Mouse (Mus musculus) kidney, postnatal 0 days (tissue): ENCODE results near the gene AW822073. TPM values are rescaled to one million over a fixed set of nuclear protein-coding genes. Genes with fewer than 3 reads are reported as not detected.
"Not testable (repeated sequence)": the region's sequence is repeated elsewhere in the genome, so short reads cannot be mapped to it uniquely, and the experiment has no call there.

Experiments used
- ATAC-seq: fragments of 200-750 bp; cut with Nextera tagmentation; replicated peaks from 2 replicates; pipeline ENCODE4 v1.8.0; 2017; ENCODE audit warnings: low read depth, moderate number of reproducible peaks, moderate TSS enrichment, moderate library complexity; ENCODE audit not compliant: low FRiP score
- DNase-seq: peaks from one replicate; pipeline ENCODE4 v3.0.0-alpha.2; 2016; ENCODE audit warnings: low spot score
- H3K27ac ChIP-seq: fragments of 300-500 bp; sonication (generic); 2 replicates; pipeline ENCODE4 v1.5.1; 2014; ENCODE audit warnings: mild to moderate bottlenecking
- H3K27me3 ChIP-seq: fragments of 300-500 bp; sonication (generic); 2 replicates; pipeline ENCODE4 v1.6.1; 2014; ENCODE audit warnings: low read length, mixed read lengths; ENCODE audit not compliant: insufficient read depth
- H3K36me3 ChIP-seq: fragments of 300-500 bp; sonication (generic); 2 replicates; pipeline ENCODE4 v1.6.1; 2014; ENCODE audit warnings: low read length, mixed read lengths; ENCODE audit not compliant: insufficient read depth
- H3K4me1 ChIP-seq: fragments of 300-500 bp; sonication (generic); replicated peaks from 2 replicates; pipeline ENCODE4 v1.6.1; 2014; ENCODE audit warnings: antibody characterized with exemption, low read length, mixed read lengths; ENCODE audit not compliant: insufficient read depth
- H3K4me2 ChIP-seq: fragments of 300-500 bp; sonication (generic); 2 replicates; pipeline ENCODE4 v1.6.1; 2014; ENCODE audit warnings: mild to moderate bottlenecking, low read length, moderate library complexity, mixed read lengths
- H3K4me3 ChIP-seq: fragments of 300-500 bp; sonication (generic); replicated peaks from 2 replicates; pipeline ENCODE4 v1.5.1; 2014; ENCODE audit warnings: low read depth, low read length
- H3K9ac ChIP-seq: fragments of 300-500 bp; sonication (generic); 2 replicates; pipeline ENCODE4 v1.6.1; 2014; ENCODE audit warnings: low read depth, low read length
- H3K9me3 ChIP-seq: fragments of 300-500 bp; sonication (generic); replicated peaks from 2 replicates; pipeline ENCODE4 v1.6.1; 2016; ENCODE audit warnings: low read length, inconsistent platforms, mixed read lengths
- CTCF ChIP-seq: IDR thresholded peaks from 2 replicates; pipeline ENCODE4 v1.5.1; 2016; ENCODE audit warnings: antibody characterized with exemption, low read depth, mild to moderate bottlenecking, moderate library complexity
- WGBS: fragments of 180-500 bp; shearing (Covaris S2); extraction: QIAGEN DNeasy Blood & Tissue Kit; methylation state at CpG from one replicate; pipeline ENCODE4 v1.1.7; 2014; 5-methylcytosine and 5-hydroxymethylcytosine counted together
- polyA plus RNA-seq: library from polyadenylated mRNA; unstranded; fragments of >200 nt; fragmentation: Nextera tagmentation; extraction: Ambion mirVana; gene quantifications from 2 replicates; pipeline ENCODE4 v1.2.1, GENCODE M21; 2015

AW822073 gene
- polyA plus RNA-seq, 1 experiment from 2014 or later, result not detected

- not testable (repeated sequence) for H3K4me2 ChIP-seq, H3K27me3 ChIP-seq, H3K9ac ChIP-seq, H3K4me1 ChIP-seq, H3K36me3 ChIP-seq, H3K27ac ChIP-seq, H3K9me3 ChIP-seq, H3K4me3 ChIP-seq, ATAC-seq
- WGBS, result 89% methylated on average over 4 of the region's 4 CpGs
- peak; percentile 31 for DNase-seq
Observed at GRCm38 (mm10) chr10:58226357-58226756, 1.6 kb upstream of the AW822073 start.

DNA sequence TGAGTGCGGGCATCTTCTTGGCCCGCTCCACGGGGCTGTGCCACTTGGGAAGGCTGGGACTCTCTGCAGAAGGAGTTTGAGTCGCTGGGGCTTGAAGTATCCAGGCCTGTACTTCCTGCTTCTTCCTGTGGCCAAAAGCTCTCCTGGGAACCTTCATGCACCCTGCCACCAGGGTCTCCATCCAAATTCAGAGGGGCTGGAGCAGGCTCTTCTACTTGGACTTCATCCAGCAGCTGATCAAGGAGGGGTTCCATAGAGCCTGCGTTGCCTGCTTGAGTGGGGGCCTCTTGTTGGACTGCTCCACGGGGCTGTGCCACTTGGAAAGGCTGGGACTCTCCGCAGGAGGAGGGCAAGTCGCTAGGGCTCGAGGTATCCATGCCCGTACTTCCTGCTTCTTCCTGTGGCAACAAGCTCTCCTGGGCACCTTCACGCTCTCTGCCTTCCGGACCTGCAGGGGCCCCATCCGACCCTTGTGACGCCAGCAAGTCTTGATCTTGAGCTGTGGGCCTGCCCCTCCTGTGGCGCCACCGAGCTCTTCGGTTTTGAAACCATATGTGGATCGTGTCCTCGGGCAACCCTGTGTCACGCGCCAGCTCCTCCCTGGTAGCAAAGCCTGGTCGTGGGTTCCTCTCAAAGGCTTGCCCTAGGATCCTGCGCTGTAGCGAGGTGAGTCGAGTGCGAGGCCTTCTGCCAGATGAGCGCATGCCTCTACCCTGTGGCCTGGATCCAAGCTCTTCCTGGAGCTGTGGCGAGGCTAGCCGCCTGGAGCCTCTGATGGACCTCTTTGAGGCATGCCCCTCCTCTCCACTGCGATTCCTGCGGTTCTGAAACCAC is 541 bp downstream of the AW822073 start:
- not testable (repeated sequence) for H3K4me3 ChIP-seq, H3K27me3 ChIP-seq, H3K4me1 ChIP-seq, H3K9me3 ChIP-seq, H3K4me2 ChIP-seq, DNase-seq, H3K9ac ChIP-seq, H3K36me3 ChIP-seq, H3K27ac ChIP-seq, ATAC-seq
- WGBS, result 85% methylated on average over 27 of the region's 31 CpGs

DNA sequence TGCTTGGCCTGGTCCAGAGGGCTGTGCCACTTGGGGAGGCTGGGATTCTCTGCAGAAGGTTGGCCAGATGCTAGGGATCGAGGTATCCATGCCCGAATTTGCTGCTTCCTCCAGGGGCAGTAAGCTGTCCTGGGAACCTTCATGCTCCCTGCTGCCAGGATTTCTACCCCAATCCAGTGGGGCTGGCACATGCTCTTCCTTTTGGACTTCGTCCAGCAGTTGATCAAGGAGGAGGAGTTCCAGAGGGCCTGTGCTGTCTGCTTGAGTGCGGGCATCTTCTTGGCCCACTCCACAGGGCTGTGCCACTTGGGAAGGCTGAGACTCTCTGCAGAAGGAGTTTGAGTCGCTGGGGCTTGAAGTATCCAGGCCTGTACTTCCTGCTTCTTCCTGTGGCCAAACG is 1.6 kb downstream of the AW822073 start:
- not testable (repeated sequence) for H3K4me2 ChIP-seq, ATAC-seq, H3K36me3 ChIP-seq, H3K4me1 ChIP-seq, H3K27ac ChIP-seq, H3K27me3 ChIP-seq, H3K9me3 ChIP-seq, H3K4me3 ChIP-seq, H3K9ac ChIP-seq, DNase-seq
- WGBS, result 83% methylated on average over 3 of the region's 6 CpGs

GRCm38 (mm10) chr10:58221571-58221970 is 3.2 kb downstream of the AW822073 start:
- not testable (repeated sequence) for H3K9ac ChIP-seq, H3K27ac ChIP-seq, H3K4me1 ChIP-seq, H3K4me2 ChIP-seq, H3K9me3 ChIP-seq, H3K36me3 ChIP-seq, H3K4me3 ChIP-seq, DNase-seq, ATAC-seq, H3K27me3 ChIP-seq
- WGBS, result 98% methylated on average over 2 of the region's 2 CpGs

DNA sequence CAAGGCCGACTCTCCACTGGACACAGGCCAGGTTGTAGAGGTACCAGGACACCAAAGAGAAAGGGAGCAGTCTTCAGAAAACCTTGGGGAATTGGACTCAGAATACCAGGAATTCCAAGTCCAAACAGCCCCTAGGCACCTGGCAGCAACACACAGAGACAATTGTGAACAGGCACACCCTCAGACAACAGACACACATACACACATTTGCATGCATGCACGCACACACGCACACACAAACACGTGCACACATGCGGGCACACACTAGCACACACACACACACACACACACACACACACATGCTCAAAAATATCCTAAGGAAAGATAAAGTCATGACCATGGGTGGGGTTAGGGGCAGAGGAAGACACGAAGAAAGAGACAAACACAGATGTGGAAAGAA is 4.0 kb downstream of the AW822073 start:
- Histone ChIP-seq H3K9me3 (no peaks in the 10 kb centered on the region; the same call in 1 of the 2 replicates), H3K27ac (no peak overlapping the region), H3K4me3 (no peak overlapping the region), H3K9ac (no peak overlapping the region), H3K4me1 (no peaks in the 10 kb centered on the region), H3K36me3 (no peaks in the 10 kb centered on the region), H3K4me2 (no peak overlapping the region), H3K27me3 (no peaks in the 10 kb centered on the region)
- ATAC-seq (no peak), DNase-seq (no peak)
- 87% methylated on average over 6 of the region's 6 CpGs for WGBS
- TF ChIP-seq CTCF, result no peak

DNA sequence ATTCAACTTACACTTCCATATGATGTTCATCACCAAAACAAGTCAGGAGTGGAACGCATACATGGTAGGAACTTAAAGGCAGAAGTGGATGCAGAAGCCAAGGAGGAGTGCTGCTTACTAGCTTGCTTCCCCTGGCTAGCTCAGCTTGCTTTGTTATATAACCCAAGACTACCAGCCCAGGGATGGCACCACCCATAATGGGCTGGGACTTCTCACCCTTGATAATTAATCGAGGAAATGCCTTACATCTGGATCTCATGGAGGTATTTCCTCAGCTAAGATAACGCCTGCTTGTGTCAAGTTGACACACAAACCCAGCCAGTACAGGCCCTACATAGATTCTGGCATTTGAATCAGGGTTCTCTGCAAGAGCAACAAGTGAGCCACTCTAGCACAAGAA is 7.4 kb downstream of the AW822073 start:
- 81% methylated on average over 3 of the region's 3 CpGs for WGBS
- Histone ChIP-seq H3K4me1 (no peaks in the 10 kb centered on the region), H3K27ac (no peak overlapping the region), H3K9ac (no peak overlapping the region), H3K4me3 (no peak overlapping the region), H3K27me3 (no peaks in the 10 kb centered on the region), H3K9me3 (no peaks in the 10 kb centered on the region), H3K4me2 (no peak overlapping the region), H3K36me3 (no peaks in the 10 kb centered on the region)
- DNase-seq (no peak), ATAC-seq (no peak)
- TF ChIP-seq CTCF, result no peak

GRCm38 (mm10) chr10:58215353-58215752 is 9.4 kb downstream of the AW822073 start:
- ATAC-seq, result no peak
- Histone ChIP-seq H3K4me3 (no peak overlapping the region), H3K36me3 (no peaks in the 10 kb centered on the region)

More at GRCm38 (mm10) chr10:58215353-58215752, 9.4 kb downstream of the AW822073 start:
- Histone ChIP-seq H3K9me3 (no peaks in the 10 kb centered on the region), H3K27ac (no peak overlapping the region), H3K9ac (no peak overlapping the region), H3K27me3 (no peaks in the 10 kb centered on the region), H3K4me2 (no peak overlapping the region), H3K4me1 (no peaks in the 10 kb centered on the region)
- 85% methylated on average over 1 of the region's 1 CpGs for WGBS
- no peak for TF ChIP-seq CTCF
- no peak for DNase-seq
